In genomic region chr7:47042823-47043490, GRCm38 (mm10) we compare ENCODE assay signal across 12 mouse cellular contexts. TPM values are rescaled to one million over a fixed set of nuclear protein-coding genes. Genes with fewer than 3 reads are reported as not detected.
DNase-seq lines count a peak whose midpoint lies in the region; ATAC-seq and TF ChIP-seq lines count a peak whose summit lies in the region.
"Had no signal": no experiment of that assay in that cellular context is flagged by ENCODE, and none has a peak within 500 bp of the region (broad histone marks: within the 10 kb centered on the region; RNA-seq: fewer than 3 reads in every experiment).

No protein-coding gene starts in this region.

- intact Hi-C loops in heart, postnatal 10 days (cut with DNase I), result loop anchor here (2.0 kb wide), 1 partner anchor 20 kb away; no protein-coding TSS in a partner anchor

- H3K9ac ChIP-seq in liver, embryonic 15.5 days, result no peak overlapping the region
- H3K9ac ChIP-seq: embryonic facial prominence, embryonic 13.5 days; midbrain, embryonic 15.5 days had no signal

- H3K27me3 ChIP-seq in kidney, adult 2 months (replicated peaks; ENCODE audit: control insufficient read depth, insufficient read depth, low read length), result no peaks in the 10 kb centered on the region
- no peaks in the 10 kb centered on the region for H3K27me3 ChIP-seq in liver, embryonic 15.5 days
- H3K27me3 ChIP-seq: embryonic facial prominence, embryonic 13.5 days; midbrain, embryonic 15.5 days had no signal

- H3K4me1 ChIP-seq in kidney, adult 2 months (ENCODE audit: control insufficient read depth, insufficient read depth, low read length), result peaks cover 13% of the 10 kb centered on the region
- H3K4me1 ChIP-seq in brown adipose tissue, adult 24 weeks (ENCODE audit: control insufficient read depth, insufficient read depth, insufficient read length, low read length), result peaks cover 8% of the 10 kb centered on the region
- H3K4me1 ChIP-seq in liver, embryonic 15.5 days (replicated peaks), result peaks cover 12% of the 10 kb centered on the region; the same call in 1 of the 2 replicates
- H3K4me1 ChIP-seq: midbrain, embryonic 15.5 days had no signal

- no peaks in the 10 kb centered on the region for H3K9me3 ChIP-seq in liver, embryonic 15.5 days (replicated peaks)
- H3K9me3 ChIP-seq: embryonic facial prominence, embryonic 13.5 days; midbrain, embryonic 15.5 days had no signal

- H3K27ac ChIP-seq in kidney, adult 2 months (ENCODE audit: insufficient read depth, low read depth, low read length), result peak overlapping the region; percentile 29; the same call in 1 of the 2 replicates
- peak overlapping the region; percentile 99 for H3K27ac ChIP-seq in brown adipose tissue, adult 24 weeks (replicated peaks; ENCODE audit: low read depth, low read length)
- peak overlapping the region; percentile 71 for H3K27ac ChIP-seq in liver, embryonic 15.5 days (replicated peaks)
- H3K27ac ChIP-seq: embryonic facial prominence, embryonic 13.5 days; midbrain, embryonic 15.5 days had no signal

- H3K4me3 ChIP-seq in kidney, adult 2 months (ENCODE audit: insufficient read depth, low read depth, low read length), result no peak overlapping the region
- peak overlapping the region; percentile 45 for H3K4me3 ChIP-seq in brown adipose tissue, adult 24 weeks (ENCODE audit: insufficient read depth, low read depth, low read length)
- H3K4me3 ChIP-seq in liver, embryonic 15.5 days (replicated peaks), result no peak overlapping the region
- H3K4me3 ChIP-seq: embryonic facial prominence, embryonic 13.5 days; midbrain, embryonic 15.5 days had no signal

- no peaks in the 10 kb centered on the region for H3K36me3 ChIP-seq in kidney, adult 2 months (ENCODE audit: control insufficient read depth, insufficient read depth, low read length)
- no peaks in the 10 kb centered on the region for H3K36me3 ChIP-seq in liver, embryonic 15.5 days (replicated peaks)
- H3K36me3 ChIP-seq: embryonic facial prominence, embryonic 13.5 days; midbrain, embryonic 15.5 days had no signal

- no peak overlapping the region for H3K4me2 ChIP-seq in liver, embryonic 15.5 days
- H3K4me2 ChIP-seq: embryonic facial prominence, embryonic 13.5 days; midbrain, embryonic 15.5 days had no signal

- TF ChIP-seq CTCF in kidney, adult 2 months (conservative IDR thresholded peaks at IDR 0.05; ENCODE audit: insufficient read depth, insufficient read length, low read depth, low read length), result no peak

- peak; percentile 46 for DNase-seq in kidney, adult 2 months
- no peak for DNase-seq in kidney, adult 9 months
- DNase-seq in heart, postnatal 10 days, result peak; percentile 42 to 47
- DNase-seq in layer of hippocampus, postnatal 14 days (ENCODE audit: low spot score in 2 of 2), result no peak
- DNase-seq: retina, postnatal 1 day had no signal

- peak; percentile 67 for ATAC-seq in liver, embryonic 15.5 days (ENCODE audit: insufficient read depth)
- no peak for ATAC-seq in CD4-positive, CD25-positive, alpha-beta regulatory T cell, adult 4 months
- ATAC-seq in erythroid progenitor cell, adult 5-6 weeks (replicated peaks; ENCODE audit: low FRiP score, poor library complexity, severe bottlenecking), result no peak
- ATAC-seq: midbrain, embryonic 15.5 days had no signal

- 28% methylated on average over 6 of the region's 6 CpGs for WGBS in kidney, adult 2 months
- WGBS in liver, embryonic 15.5 days (ENCODE audit: insufficient replicate concordance), result 32% methylated on average over 6 of the region's 6 CpGs

- TF ChIP-seq POLR2A in kidney, adult 2 months (IDR thresholded peaks at IDR 0.05; ENCODE audit: low read depth, low read length), result no peak

RNA-seq across cellular contexts. Expression of gene Tmem86a, which starts 7.4 kb away (rescaled TPM):
- polyA plus RNA-seq in kidney, adult 2 months (2012; rRNA removed), result 97.0 and 104 TPM in 2 replicates
- polyA plus RNA-seq in brown adipose tissue, adult 24 weeks (2012; ENCODE audit: insufficient read depth, insufficient read length, missing spikeins), result 2.6 and 4.9 TPM in 2 replicates
- 10 to 100 TPM; 33.8 to 37.3 TPM for total RNA-seq in heart, postnatal 10 days (2021)
- 24.7 and 28.3 TPM in 2 replicates for polyA plus RNA-seq in liver, embryonic 15.5 days (2015; fragmentation: Nextera tagmentation; extraction: Ambion mirVana)
- 1 to 10 TPM; 4.5 to 6.0 TPM for polyA plus RNA-seq in CD4-positive, CD25-positive, alpha-beta regulatory T cell, adult 4 months (2017; shearing (Covaris generic))
- total RNA-seq in erythroid progenitor cell, adult 5-6 weeks (2015; ENCODE audit: low replicate concordance), result 3.6 and 10.1 TPM in 2 replicates
- 0.13 TPM in 1 of 2 replicates, not detected in the other for total RNA-seq in erythroid progenitor cell, adult 5-6 weeks (2017; ENCODE audit: low replicate concordance)
- total RNA-seq in layer of hippocampus, postnatal 14 days (2021), result 10 to 100 TPM; 15.5 to 16.5 TPM

RNA-seq across cellular contexts. Expression of gene Spty2d1, which starts 34.7 kb away (rescaled TPM):
- 6.3 and 7.2 TPM in 2 replicates for polyA plus RNA-seq in kidney, adult 2 months (2012; rRNA removed)
- polyA plus RNA-seq in brown adipose tissue, adult 24 weeks (2012; ENCODE audit: insufficient read depth, insufficient read length, missing spikeins), result 6.4 TPM in 2 replicates
- 10 to 100 TPM; 12.5 to 13.8 TPM for total RNA-seq in heart, postnatal 10 days (2021)
- polyA plus RNA-seq in liver, embryonic 15.5 days (2015; fragmentation: Nextera tagmentation; extraction: Ambion mirVana), result 10.7 and 11.3 TPM in 2 replicates
- 10 to 100 TPM; 29.0 to 60.4 TPM for polyA plus RNA-seq in CD4-positive, CD25-positive, alpha-beta regulatory T cell, adult 4 months (2017; shearing (Covaris generic))
- total RNA-seq in erythroid progenitor cell, adult 5-6 weeks (2015; ENCODE audit: low replicate concordance), result 23.1 and 34.8 TPM in 2 replicates
- 22.1 and 25.8 TPM in 2 replicates for total RNA-seq in erythroid progenitor cell, adult 5-6 weeks (2017; ENCODE audit: low replicate concordance)
- total RNA-seq in layer of hippocampus, postnatal 14 days (2021), result 10 to 100 TPM; 12.8 to 13.1 TPM

RNA-seq across cellular contexts. Expression of gene Gm9999, which starts 59.6 kb away (rescaled TPM):
- polyA plus RNA-seq in kidney, adult 2 months (2012; rRNA removed), result 0.46 TPM in 1 of 2 replicates, not detected in the other
- polyA plus RNA-seq in brown adipose tissue, adult 24 weeks (2012; ENCODE audit: insufficient read depth, insufficient read length, missing spikeins), result not detected in 2 replicates
- total RNA-seq in heart, postnatal 10 days (2021), result not detected
- polyA plus RNA-seq in liver, embryonic 15.5 days (2015; fragmentation: Nextera tagmentation; extraction: Ambion mirVana), result not detected in 2 replicates
- polyA plus RNA-seq in CD4-positive, CD25-positive, alpha-beta regulatory T cell, adult 4 months (2017; shearing (Covaris generic)), result not detected
- total RNA-seq in erythroid progenitor cell, adult 5-6 weeks (2015; ENCODE audit: low replicate concordance), result not detected in 2 replicates
- total RNA-seq in erythroid progenitor cell, adult 5-6 weeks (2017; ENCODE audit: low replicate concordance), result not detected in 2 replicates
- total RNA-seq in layer of hippocampus, postnatal 14 days (2021), result not detected
- total RNA-seq: MEL had no signal
- polyA plus RNA-seq: embryonic facial prominence, embryonic 13.5 days; midbrain, embryonic 15.5 days had no signal

Comparison
In these comparisons a context has a peak if more than half of its experiments do, and no peak if none do; other contexts are left out.
1. DNase-seq: peak in kidney, adult 2 months (single experiment) and heart, postnatal 10 days (2 of 2); none in kidney, adult 9 months (single experiment) and layer of hippocampus, postnatal 14 days (0 of 2).
2. H3K27ac ChIP-seq: peak in every context shown above with its lines; median percentile 99 in brown adipose tissue, adult 24 weeks; 71 in liver, embryonic 15.5 days; 29 in kidney, adult 2 months.